Mouse (Mus musculus): Measurements from ENCODE around the gene Prss35. TPM values are rescaled to one million over a fixed set of nuclear protein-coding genes. Genes with fewer than 3 reads are reported as not detected.
A peak's percentile ranks its signal among the peaks of the same experiment; 100 is the strongest.

The Prss35 gene
- polyA plus RNA-seq, 1 experiment, result 3.8 TPM

- Histone ChIP-seq H3K4me1 (ENCODE audit: control insufficient read depth, insufficient read depth, low read length) (peaks cover 10% of the 10 kb centered on the region), H3K36me3 (ENCODE audit: control insufficient read depth, insufficient read depth, low read length) (no peaks in the 10 kb centered on the region), H3K27ac (ENCODE audit: control insufficient read depth, insufficient read depth, low read depth, low read length) (peak overlapping the region; percentile 13; the same call in 1 of the 2 replicates), H3K4me3 (ENCODE audit: control insufficient read depth, low read depth, low read length) (no peak overlapping the region), H3K27me3 (ENCODE audit: control insufficient read depth, insufficient read depth, low read length) (no peaks in the 10 kb centered on the region)
- no peak for TF ChIP-seq POLR2A (IDR thresholded peaks at IDR 0.05; ENCODE audit: control insufficient read depth, low read depth, low read length)
- peak; percentile 54; the same call in 1 of the 2 replicates for TF ChIP-seq CTCF (IDR thresholded peaks at IDR 0.05; ENCODE audit: control insufficient read depth, insufficient read depth, insufficient replicate concordance, low read depth, low read length)
Measured at GRCm38 (mm10) chr9:86745926-86746581, 2.6 kb downstream of the Prss35 start.

- Histone ChIP-seq H3K4me1 (ENCODE audit: control insufficient read depth, insufficient read depth, low read length) (no peaks in the 10 kb centered on the region), H3K27ac (ENCODE audit: control insufficient read depth, insufficient read depth, low read depth, low read length) (no peak overlapping the region), H3K27me3 (ENCODE audit: control insufficient read depth, insufficient read depth, low read length) (no peaks in the 10 kb centered on the region), H3K36me3 (ENCODE audit: control insufficient read depth, insufficient read depth, low read length) (no peaks in the 10 kb centered on the region), H3K4me3 (ENCODE audit: control insufficient read depth, low read depth, low read length) (no peak overlapping the region)
- no peak for TF ChIP-seq CTCF (IDR thresholded peaks at IDR 0.05; ENCODE audit: control insufficient read depth, insufficient read depth, insufficient replicate concordance, low read depth, low read length)
Measured at GRCm38 (mm10) chr9:86762477-86763376, 19.3 kb downstream of the Prss35 start.

- Histone ChIP-seq H3K36me3 (ENCODE audit: control insufficient read depth, insufficient read depth, low read length) (no peaks in the 10 kb centered on the region), H3K4me1 (ENCODE audit: control insufficient read depth, insufficient read depth, low read length) (no peaks in the 10 kb centered on the region), H3K27me3 (ENCODE audit: control insufficient read depth, insufficient read depth, low read length) (no peaks in the 10 kb centered on the region), H3K27ac (ENCODE audit: control insufficient read depth, insufficient read depth, low read depth, low read length) (no peak overlapping the region), H3K4me3 (ENCODE audit: control insufficient read depth, low read depth, low read length) (no peak overlapping the region)
- TF ChIP-seq POLR2A (IDR thresholded peaks at IDR 0.05; ENCODE audit: control insufficient read depth, low read depth, low read length) (no peak), CTCF (IDR thresholded peaks at IDR 0.05; ENCODE audit: control insufficient read depth, insufficient read depth, insufficient replicate concordance, low read depth, low read length) (no peak)
Measured at GRCm38 (mm10) chr9:86764002-86764401, 20.6 kb downstream of the Prss35 start.

- no peak overlapping the region for H3K27ac ChIP-seq (ENCODE audit: control insufficient read depth, insufficient read depth, low read depth, low read length)
- no peaks in the 10 kb centered on the region for H3K4me1 ChIP-seq (ENCODE audit: control insufficient read depth, insufficient read depth, low read length)
- TF ChIP-seq POLR2A (IDR thresholded peaks at IDR 0.05; ENCODE audit: control insufficient read depth, low read depth, low read length) (no peak), CTCF (IDR thresholded peaks at IDR 0.05; ENCODE audit: control insufficient read depth, insufficient read depth, insufficient replicate concordance, low read depth, low read length) (no peak)
- no peaks in the 10 kb centered on the region for H3K36me3 ChIP-seq (ENCODE audit: control insufficient read depth, insufficient read depth, low read length)
- no peak overlapping the region for H3K4me3 ChIP-seq (ENCODE audit: control insufficient read depth, low read depth, low read length)
- no peaks in the 10 kb centered on the region for H3K27me3 ChIP-seq (ENCODE audit: control insufficient read depth, insufficient read depth, low read length)
Measured at GRCm38 (mm10) chr9:86766991-86767390, 23.5 kb downstream of the Prss35 start.

GRCm38 (mm10) chr9:86772897-86773296 is 29.4 kb downstream of the Prss35 start:
- TF ChIP-seq POLR2A (IDR thresholded peaks at IDR 0.05; ENCODE audit: control insufficient read depth, low read depth, low read length), result no peak
- TF ChIP-seq CTCF (IDR thresholded peaks at IDR 0.05; ENCODE audit: control insufficient read depth, insufficient read depth, insufficient replicate concordance, low read depth, low read length), result no peak
- no peaks in the 10 kb centered on the region for H3K4me1 ChIP-seq (ENCODE audit: control insufficient read depth, insufficient read depth, low read length)

GRCm38 (mm10) chr9:86773996-86774395 is 30.5 kb downstream of the Prss35 start:
- TF ChIP-seq CTCF (IDR thresholded peaks at IDR 0.05; ENCODE audit: control insufficient read depth, insufficient read depth, insufficient replicate concordance, low read depth, low read length) (no peak), POLR2A (IDR thresholded peaks at IDR 0.05; ENCODE audit: control insufficient read depth, low read depth, low read length) (no peak)
- Histone ChIP-seq H3K27me3 (ENCODE audit: control insufficient read depth, insufficient read depth, low read length) (no peaks in the 10 kb centered on the region), H3K27ac (ENCODE audit: control insufficient read depth, insufficient read depth, low read depth, low read length) (no peak overlapping the region), H3K36me3 (ENCODE audit: control insufficient read depth, insufficient read depth, low read length) (no peaks in the 10 kb centered on the region), H3K4me1 (ENCODE audit: control insufficient read depth, insufficient read depth, low read length) (no peaks in the 10 kb centered on the region), H3K4me3 (ENCODE audit: control insufficient read depth, low read depth, low read length) (no peak overlapping the region)

More at GRCm38 (mm10) chr9:86772897-86773296, 29.4 kb downstream of the Prss35 start:
- Histone ChIP-seq H3K36me3 (ENCODE audit: control insufficient read depth, insufficient read depth, low read length) (no peaks in the 10 kb centered on the region), H3K27ac (ENCODE audit: control insufficient read depth, insufficient read depth, low read depth, low read length) (no peak overlapping the region), H3K27me3 (ENCODE audit: control insufficient read depth, insufficient read depth, low read length) (no peaks in the 10 kb centered on the region), H3K4me3 (ENCODE audit: control insufficient read depth, low read depth, low read length) (no peak overlapping the region)

GRCm38 (mm10) chr9:86775374-86775773 is 31.9 kb downstream of the Prss35 start:
- no peaks in the 10 kb centered on the region for H3K27me3 ChIP-seq (ENCODE audit: control insufficient read depth, insufficient read depth, low read length)
- H3K4me1 ChIP-seq (ENCODE audit: control insufficient read depth, insufficient read depth, low read length), result no peaks in the 10 kb centered on the region
- H3K27ac ChIP-seq (ENCODE audit: control insufficient read depth, insufficient read depth, low read depth, low read length), result no peak overlapping the region
- no peaks in the 10 kb centered on the region for H3K36me3 ChIP-seq (ENCODE audit: control insufficient read depth, insufficient read depth, low read length)
- TF ChIP-seq POLR2A (IDR thresholded peaks at IDR 0.05; ENCODE audit: control insufficient read depth, low read depth, low read length) (no peak), CTCF (IDR thresholded peaks at IDR 0.05; ENCODE audit: control insufficient read depth, insufficient read depth, insufficient replicate concordance, low read depth, low read length) (no peak)
- H3K4me3 ChIP-seq (ENCODE audit: control insufficient read depth, low read depth, low read length), result no peak overlapping the region

Data from testis, adult 2 months (tissue).